Mouse (Mus musculus): Measurements from ENCODE around the gene BC048562.

BC048562 gene

DNA sequence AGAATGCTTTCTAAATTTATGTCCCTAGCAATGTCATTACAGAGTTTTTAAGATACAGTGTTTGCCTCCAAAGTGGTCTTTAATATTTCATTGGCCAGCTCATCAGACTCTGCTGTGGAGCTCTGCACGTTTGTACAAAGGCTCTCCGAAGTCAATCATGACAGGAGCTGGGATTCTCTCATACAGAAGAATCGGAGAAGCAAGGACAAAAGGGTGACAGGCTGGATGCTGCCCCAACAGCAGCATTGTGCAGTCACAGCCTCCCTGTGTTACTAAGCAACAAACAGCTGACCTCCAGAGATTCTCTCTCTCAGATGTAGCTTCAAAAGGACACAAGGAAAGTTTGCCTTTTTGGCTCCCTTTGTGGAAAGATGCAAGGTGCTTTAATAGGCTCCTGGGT is at the start of gene BC048562:
BC048562 (plus strand) TSS at position 301 of the 400 bp plus-strand sequence.
- DNase-seq (ENCODE audit: inconsistent age in 2 of 2, low spot score in 1 of 2) = no peak

DNA sequence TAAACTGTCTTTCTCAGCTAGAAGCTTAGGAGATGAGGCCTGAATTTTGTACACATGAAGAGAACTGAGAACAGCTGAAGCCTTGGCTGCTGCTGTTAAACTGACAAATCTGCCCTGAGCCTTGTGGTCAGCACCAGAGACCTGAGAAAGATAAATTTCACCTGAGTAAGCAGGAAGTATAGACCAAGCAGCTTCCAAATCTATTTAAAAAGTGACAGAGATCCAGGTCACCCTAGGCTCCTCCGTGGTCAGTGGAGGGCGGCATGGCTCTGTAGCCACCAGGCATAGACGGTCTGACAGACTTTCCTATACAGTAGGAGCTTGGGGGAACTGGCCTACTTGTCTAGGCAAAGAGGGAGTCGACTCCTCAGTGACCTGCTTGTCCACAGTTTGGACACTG is 49.5 kb upstream of the BC048562 start:
- peak in 1 of 2 experiments; percentile 41 for DNase-seq (ENCODE audit: inconsistent age in 2 of 2, low spot score in 1 of 2)

DNA sequence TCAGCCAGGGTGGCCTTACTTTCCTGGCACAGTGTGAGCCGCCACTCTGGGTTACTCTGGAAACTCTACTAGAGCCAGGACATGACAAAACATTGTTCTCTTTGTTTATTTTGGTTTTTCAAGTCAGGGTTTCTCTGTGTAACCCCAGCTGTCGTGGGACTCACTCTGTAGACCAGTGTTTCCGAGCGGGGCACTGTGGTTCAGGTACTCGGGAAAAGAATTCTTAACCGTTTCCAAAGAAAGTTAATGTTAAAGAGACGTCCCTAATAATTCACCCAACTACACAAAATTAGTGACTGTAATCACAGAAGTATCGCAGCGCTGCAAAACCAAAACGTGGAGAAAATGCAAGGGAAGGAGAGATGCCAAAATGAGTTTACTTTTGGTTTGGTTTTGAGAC is 47.7 kb upstream of the BC048562 start:
- no peak for DNase-seq (ENCODE audit: inconsistent age in 2 of 2, low spot score in 1 of 2)

DNA sequence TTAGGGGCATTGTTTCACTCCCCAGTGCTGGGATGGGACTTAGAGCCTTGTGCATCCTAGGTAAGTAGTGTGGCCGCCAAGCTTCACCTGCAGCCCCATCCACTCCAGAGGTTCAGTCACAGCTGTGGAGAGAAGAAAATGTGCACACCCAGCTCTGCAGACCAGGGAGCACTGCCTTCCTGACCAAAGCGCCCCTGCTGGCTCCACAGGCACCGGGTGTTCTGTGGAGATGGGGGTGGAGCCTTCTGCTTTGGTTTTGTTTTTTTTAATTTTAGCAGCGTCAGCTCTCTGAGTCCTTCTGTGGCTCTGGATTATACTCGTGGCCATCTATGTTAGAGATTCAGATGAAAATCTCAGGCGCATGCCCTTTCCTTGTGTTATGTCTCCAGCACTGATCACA is 47.1 kb upstream of the BC048562 start:
- no peak for DNase-seq (ENCODE audit: inconsistent age in 2 of 2, low spot score in 1 of 2)

DNA sequence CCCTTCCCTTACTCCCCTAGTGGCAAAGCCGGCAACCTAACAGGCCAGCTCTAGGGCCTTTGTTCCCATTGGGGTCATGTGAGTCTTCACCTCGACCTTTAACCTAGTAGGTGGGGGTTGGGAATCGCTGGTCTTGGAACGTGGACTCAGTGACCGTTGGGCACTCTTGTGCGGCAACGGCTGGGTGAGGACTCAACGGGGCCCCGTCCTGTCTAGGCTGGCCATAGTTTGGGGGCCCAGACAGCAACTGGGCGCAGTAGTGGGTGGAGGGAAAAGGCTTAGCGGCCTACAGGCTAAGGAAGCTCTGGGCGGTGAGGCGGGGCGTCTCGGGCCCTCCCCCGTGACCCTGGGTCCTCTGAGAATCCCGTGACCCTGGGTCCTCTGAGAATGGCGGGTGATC is 43.6 kb upstream of the BC048562 start, which contains the start of gene 1700102P08Rik:
1700102P08Rik (plus strand) TSS at position 130 of the 400 bp plus-strand sequence.
- peak in 1 of 2 experiments; percentile 17 for DNase-seq (ENCODE audit: inconsistent age in 2 of 2, low spot score in 1 of 2)

DNA sequence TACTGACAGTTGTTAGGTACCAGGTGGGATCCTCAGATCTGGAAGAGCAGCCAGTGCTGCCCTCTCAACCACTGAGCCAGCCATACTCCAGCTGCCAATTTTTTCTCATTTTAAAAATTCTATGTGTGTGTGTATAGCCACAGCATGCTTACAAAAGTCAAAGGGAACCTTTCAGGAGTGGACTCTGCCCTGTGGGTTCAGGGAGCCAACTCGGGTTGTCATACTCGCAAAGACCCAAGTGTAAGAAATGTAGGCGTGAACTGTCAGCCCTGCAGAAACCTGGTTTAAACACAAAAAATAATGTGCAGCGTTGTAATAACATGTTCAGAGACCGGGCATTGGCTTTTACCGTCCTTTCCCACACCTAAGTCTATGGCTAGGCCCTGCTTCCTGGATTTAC is 42.1 kb upstream of the BC048562 start:
- no peak for DNase-seq (ENCODE audit: inconsistent age in 2 of 2, low spot score in 1 of 2)

DNA sequence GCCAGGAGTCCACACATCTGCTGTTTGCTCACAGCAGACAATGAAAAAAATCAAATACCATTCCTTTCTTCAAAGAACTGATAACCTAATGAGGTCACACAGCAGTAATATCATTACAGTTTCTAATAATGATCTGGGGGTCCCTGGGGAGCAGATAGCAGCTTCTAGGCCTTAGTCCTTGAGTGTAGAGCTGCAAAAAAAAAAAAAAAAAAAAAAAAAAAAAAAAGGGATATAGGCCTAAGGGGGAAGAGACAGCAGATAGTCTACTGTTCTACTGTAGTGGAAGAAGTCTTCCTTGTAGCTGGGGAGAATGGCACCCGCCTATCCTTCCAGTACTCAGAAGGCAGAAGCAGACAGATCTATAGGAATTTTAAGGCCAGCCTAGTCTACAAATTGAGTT is 40.9 kb upstream of the BC048562 start:
- DNase-seq (ENCODE audit: inconsistent age in 2 of 2, low spot score in 1 of 2) = no peak

DNA sequence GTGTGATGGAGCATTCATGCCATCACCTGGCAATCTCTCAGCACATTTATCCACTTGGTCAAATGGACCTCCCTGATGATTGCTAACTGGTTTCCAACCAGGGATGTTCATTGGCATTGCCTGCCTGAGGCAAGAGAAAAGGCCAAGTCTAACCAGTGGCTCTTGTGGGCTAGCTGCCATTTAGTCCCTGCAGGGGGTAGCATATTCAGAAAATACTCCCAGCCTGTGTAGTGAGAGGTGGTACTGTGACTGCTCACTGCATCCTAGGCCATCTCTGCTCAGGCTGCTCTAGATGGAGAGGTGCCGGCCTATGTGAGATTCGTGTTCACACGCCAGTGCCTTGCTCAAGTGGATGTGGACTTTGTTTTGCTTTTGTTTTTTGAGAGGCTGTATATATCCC is 38.0 kb upstream of the BC048562 start:
- no peak for DNase-seq (ENCODE audit: inconsistent age in 2 of 2, low spot score in 1 of 2)

DNA sequence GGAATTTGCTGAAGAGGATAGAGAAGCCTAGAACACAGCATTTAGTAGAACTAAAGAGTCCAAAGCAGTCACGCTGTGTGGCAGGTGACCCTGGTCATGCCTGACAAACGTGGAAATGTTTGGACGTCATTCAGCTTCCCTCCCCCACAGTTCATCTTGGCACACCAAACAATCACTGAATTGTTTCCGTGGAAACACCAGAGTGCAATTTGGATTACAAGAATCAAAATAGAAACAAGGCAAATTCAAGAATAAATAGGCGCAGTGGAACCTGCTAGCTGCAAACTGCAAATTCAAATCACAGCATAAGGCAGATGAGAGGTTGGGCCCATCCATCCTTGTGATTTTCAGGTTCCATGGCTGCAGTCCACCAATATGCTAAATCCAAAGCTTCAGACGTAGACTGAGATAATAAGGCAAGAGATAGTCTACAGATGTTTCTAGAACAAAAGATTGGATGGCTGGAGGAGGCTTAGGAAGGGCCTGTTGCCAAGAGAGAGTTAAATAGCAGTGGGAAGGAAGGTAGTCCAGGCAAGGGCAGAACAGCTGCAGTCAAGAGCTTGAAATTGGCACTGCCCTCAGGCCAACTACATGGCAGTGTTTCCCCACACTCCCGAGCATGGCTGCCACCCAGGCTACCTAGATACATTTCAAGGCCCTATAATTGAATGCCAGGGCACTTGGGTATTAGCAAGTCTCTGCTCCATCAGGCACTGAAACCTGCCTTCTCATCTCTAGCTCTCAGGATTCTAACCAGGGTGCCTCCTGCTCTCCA is 34.9 kb upstream of the BC048562 start:
- DNase-seq (ENCODE audit: inconsistent age in 2 of 2, low spot score in 1 of 2) = peak; percentile 35 to 83

DNA sequence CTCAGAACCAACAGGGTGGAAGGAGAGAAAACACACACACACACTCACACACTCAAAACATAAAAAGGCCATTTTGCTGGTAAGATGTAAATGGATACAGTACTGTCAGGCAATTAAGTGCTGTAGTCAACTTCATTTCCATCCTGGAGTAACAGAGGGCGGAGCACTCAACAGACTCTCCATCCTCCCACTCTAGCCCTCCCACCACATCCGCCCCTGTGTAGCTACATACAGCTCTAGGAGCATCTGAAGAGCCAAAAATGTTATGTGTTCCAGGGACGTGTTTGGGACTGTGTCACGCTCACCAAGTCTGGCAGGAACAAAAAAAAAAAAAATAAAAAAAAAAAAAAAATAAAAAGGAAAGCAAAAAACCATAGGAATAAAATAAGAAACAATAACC is 33.2 kb upstream of the BC048562 start:
- no peak for DNase-seq (ENCODE audit: inconsistent age in 2 of 2, low spot score in 1 of 2)

DNA sequence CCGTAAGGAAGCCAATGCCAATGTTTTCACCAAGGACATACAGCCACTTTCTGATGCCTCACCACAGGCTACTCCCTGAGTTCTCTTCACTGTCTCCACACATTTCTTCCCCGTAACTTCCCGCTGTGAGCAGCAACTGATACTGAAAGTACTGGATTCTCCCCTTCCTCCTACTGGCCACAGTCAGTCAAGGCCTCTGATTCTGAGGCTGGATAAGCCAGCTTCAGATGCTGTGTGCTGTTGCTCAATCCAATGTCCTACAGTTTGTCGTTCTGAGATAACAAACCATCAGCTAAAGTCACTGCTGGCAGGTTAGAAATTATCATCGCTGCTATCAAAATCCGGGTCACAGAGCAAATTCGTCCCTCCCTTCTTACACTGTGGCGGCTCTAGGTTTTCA is 31.8 kb upstream of the BC048562 start:
- peak in 1 of 2 experiments; percentile 40 for DNase-seq (ENCODE audit: inconsistent age in 2 of 2, low spot score in 1 of 2)

DNA sequence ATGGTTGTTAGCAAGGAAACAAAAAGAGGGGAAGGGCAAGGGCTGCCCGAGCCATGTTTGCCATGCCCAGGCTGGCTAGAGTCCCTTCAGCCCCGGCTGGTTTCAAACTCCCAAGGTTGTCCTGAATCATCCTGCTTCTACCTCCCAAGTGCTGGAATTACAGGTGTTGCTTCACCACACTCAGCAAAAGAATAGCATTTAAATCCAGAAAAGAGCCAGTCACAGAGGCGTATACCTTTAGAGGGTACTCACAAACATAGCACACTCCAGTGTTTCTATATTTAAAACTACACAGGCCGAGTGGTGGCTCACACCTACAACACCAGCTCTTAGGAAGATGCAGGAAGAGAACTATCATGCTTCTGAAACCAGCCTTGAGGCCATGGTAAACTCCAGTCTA is 26.7 kb upstream of the BC048562 start:
- DNase-seq (ENCODE audit: inconsistent age in 2 of 2, low spot score in 1 of 2) = no peak

DNA sequence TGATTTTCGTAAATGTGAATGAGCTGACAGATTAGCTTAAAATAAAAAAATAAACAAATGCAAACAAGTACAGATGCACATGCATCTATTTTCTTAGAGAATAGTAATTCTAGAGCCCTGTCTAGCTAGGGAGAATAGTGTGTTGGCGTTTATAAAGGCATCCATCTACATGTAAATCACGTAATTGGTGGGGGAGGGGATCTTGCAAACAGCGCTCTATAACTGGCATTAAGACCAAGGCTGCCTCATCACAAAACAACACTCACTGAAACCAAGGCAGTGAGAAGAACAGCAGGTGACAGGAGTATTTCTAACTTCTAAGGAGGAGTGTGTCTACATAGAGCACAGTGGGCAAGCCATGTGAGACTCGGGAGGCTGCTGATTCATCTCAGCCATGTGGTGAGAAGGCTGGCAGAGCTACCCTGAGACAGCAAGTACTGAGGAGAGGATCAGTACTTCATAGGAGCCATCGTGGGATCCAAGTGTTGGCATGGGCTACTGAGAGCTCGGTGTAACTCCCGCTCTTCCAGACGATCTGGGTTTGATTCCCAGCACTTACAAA is 24.8 kb upstream of the BC048562 start:
- no peak for DNase-seq (ENCODE audit: inconsistent age in 2 of 2, low spot score in 1 of 2)

DNA sequence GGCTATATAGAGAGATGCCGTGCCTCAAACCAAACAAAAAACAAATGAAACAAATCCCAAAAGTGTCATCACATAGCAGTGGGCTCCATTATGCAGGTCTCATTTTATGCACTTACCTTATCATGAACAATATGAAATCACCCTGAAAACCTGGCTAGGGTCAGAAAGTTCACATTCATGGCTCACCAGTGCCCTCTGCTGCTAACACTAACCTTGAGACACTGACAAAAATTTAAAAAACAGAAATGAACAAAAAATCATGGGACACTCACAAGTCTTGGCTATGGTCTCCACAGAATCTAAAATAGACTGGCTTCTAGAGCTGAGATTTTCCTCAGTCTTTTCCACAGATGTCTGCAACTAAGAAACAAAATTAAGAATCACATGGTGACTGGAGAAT is 24.1 kb upstream of the BC048562 start:
- DNase-seq (ENCODE audit: inconsistent age in 2 of 2, low spot score in 1 of 2) = peak; percentile 41 to 80

DNA sequence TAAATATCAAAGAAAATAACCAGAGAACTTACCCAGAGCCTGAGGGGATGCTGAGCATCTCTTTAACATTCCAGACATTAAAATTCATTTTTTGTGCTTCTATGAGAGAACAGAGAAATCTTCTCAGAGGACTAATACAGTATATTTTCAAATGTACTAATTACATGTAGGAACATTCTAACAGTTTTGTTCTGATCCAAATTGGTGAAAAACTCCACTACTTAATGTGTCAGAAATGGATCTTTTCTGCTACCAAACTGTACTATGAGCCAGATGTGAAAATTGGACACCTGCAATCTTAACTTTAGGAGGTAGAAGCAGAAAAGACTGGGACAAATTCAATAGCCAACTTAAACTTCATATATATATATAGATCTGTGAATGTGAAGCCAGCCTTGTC is 7.9 kb upstream of the BC048562 start, which contains the start of gene Ccdc36:
Ccdc36 (minus strand) TSS at position 101 of the 400 bp plus-strand sequence.
- no peak for DNase-seq (ENCODE audit: inconsistent age in 2 of 2, low spot score in 1 of 2)

DNA sequence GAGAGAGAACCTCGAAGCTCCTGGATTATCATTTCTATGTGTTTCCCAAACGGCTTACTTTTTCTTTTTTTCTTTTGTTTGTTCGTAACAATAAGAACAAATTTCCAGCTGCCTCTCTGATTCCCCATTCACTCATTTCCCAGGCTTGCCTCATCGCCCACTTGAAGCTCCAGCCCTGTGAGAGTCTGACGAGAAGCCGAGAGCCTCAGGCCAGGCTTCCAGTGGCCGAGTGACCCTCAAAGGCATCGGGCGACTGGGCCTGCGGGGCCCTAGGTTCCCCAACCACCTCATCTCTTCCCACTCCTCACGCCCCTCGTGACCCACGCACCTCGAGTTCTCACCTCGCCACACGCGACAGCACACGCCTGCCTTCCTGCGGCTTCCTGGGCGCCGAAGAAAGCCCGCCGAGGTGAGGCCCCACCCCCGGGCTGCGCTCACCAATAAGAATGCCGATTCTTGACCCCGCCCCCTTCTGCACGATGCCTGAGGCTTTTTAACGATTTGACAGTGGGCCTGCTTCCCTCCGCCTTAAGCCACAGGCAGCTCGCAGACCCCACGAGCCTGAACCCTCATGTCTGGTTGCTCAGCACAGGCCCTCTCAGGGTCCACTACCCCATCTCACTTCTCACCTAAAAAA is 4.7 kb upstream of the BC048562 start:
- DNase-seq (ENCODE audit: inconsistent age in 2 of 2, low spot score in 1 of 2) = no peak

DNA sequence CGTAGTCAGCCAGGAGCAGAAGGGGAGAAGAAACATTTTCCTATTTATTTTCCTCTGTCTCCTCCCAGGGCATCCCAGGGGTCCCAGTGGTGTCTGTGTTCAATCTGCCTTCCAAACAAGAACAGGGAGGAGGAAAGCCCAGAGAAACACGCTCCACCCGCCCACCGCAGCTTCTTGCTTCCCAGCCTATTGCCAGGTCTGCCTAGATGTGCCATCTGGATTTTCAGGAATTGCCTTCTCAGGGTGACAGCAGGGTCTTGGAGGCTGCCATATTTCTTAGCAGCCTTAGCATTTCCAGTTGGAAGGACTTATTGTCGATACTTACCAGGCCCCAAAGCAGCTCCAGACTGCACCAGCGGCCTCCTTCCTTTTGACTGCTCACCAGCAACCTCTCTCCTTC is 2.9 kb downstream of the BC048562 start:
- no peak for DNase-seq (ENCODE audit: inconsistent age in 2 of 2, low spot score in 1 of 2)

DNA sequence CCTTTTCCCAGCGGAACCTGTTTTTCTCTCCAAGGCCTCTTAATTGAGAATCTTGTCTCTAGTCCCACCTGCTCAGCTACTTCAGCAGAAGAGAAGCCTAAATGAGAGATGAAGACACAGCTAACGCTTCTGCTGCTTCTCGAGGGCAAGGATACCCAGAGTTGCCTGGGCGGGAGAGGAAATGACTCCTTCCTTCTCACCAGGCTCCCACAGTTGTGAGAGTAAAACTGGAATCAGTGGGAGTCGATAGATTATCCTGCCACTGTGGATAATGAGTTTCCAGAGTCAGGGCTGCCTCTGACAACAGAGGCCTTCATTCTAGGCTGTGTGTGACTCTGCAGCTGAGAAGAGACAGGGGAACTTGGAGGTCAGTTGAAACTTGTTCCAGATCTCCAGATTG is 4.2 kb downstream of the BC048562 start:
- peak in 1 of 2 experiments; percentile 18 for DNase-seq (ENCODE audit: inconsistent age in 2 of 2, low spot score in 1 of 2)

DNA sequence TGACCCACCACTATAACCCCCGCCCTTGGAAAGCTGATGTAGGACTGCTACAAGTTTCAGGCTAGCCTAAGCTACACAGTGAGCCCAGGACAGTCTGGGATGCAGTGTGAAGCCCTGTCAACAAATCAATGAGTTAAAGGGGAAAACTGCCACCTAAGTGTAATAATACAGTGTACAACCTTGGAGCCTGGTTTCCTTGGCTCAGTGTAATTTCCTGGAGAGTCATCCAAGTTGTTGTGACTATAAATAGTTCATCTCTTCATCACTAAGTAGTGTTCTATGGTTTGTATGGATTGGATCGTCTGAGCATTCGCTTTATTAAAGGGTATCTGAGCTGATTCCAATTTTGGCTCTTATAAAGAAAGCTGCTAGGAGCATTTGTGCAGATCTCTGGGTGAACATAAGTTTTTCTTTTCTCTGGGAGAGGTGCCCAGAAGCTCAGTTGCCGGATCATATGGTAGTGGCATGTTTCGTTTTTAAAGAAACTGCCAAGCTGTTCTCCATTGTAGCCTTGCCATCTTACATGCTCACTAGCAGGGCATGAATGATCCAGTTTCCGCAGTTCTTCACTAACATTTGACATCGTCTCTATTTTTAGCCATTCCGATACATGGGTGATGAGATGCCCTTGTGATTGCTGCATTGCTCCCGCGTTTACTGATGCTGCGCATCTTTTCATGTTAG is 5.1 kb downstream of the BC048562 start:
- peak in 1 of 2 experiments; percentile 15 for DNase-seq (ENCODE audit: inconsistent age in 2 of 2, low spot score in 1 of 2)

DNA sequence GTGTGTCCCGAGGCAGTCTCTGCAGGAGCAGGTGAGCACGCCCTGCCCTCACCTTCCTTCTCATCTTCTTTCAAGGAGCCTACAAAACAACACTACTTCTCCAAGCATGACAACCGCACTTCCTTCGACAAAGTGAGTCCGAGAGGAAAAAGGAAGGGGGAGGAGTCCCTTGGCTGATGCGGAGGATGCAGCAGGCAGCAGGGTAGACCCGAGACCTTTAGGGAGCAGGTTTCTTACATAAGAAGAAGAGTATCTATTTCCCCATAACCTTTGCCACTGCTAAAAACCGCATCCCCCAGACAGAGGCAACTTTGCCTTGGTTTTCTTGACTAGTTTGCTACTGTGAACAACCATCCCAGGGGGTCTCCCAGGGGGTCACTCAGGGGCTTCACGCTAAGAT is 8.8 kb downstream of the BC048562 start:
- peak in 1 of 2 experiments; percentile 18 for DNase-seq (ENCODE audit: inconsistent age in 2 of 2, low spot score in 1 of 2)

DNA sequence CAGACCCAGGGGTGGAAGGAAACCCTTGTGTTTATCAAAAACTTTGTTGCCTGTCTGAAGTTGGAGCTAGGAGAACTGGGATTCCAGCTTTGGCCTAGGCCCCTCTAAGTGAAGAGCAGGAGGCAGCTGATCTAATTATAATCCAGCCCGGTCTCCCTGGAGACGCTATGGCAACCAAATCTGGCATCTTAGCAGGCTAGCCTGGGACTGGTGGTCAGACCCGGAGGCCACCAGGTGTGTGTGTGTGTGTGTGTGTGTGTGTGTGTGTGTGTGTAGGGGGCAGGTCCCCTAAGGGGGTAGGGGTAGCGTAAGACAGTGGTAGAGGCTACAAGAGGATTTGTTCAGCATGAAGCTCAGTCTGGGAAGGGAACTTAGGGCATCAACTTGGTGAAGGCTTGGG is 13.6 kb downstream of the BC048562 start:
- peak; percentile 48 to 60 for DNase-seq (ENCODE audit: inconsistent age in 2 of 2, low spot score in 1 of 2)
